Mouse (Mus musculus) CD4-positive helper T cell, adult 2 months (primary cell): ENCODE results near the gene Rnd2.
"Not testable (repeated sequence)": the region's sequence is repeated elsewhere in the genome, so short reads cannot be mapped to it uniquely, and the experiment has no call there.

ENCODE experiments used
- DNase-seq: peaks from one replicate; pipeline ENCODE4 v3.0.0-alpha.2; 2012; ENCODE audit warnings: low read depth, missing footprints, low spot score

The Rnd2 gene

DNA sequence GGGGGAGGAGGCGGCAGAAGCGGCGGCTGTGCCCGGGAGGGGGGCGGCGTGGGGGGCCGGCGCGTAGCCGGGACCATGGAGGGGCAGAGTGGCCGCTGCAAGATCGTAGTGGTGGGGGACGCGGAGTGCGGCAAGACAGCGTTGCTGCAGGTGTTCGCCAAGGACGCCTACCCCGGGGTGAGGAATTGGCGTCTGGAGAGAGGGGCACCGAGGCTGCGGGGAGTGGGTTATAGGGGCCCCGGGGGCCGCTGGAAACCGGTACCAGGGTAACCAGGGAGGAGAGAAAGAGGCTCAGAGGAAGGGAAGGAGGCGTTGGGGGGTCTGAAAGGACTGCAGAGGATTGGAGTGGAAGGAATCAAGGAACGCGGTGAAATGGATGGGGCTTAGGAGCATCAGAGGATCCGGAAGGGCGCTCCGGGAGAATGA lies 3.5 kb downstream of the Rnd2 start:
- DNase-seq, result no peak

DNA sequence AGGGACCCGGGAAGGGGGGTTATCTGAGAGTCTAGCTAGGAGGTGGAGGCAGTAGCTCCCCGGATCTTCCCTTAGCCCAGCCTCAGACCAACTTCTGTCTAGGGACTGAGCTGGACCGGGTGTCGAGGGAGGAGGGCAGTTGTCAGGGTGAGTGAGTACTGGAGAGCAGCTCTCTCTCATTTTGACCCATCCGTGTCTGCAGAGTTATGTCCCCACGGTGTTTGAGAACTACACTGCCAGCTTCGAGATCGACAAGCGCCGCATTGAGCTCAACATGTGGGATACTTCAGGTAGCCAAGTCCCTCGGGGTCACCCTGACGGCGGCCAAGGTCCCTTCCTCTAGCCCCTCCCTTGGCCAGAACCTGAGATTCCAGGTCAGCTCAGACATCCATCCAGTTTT lies 3.9 kb downstream of the Rnd2 start:
- no peak for DNase-seq

DNA sequence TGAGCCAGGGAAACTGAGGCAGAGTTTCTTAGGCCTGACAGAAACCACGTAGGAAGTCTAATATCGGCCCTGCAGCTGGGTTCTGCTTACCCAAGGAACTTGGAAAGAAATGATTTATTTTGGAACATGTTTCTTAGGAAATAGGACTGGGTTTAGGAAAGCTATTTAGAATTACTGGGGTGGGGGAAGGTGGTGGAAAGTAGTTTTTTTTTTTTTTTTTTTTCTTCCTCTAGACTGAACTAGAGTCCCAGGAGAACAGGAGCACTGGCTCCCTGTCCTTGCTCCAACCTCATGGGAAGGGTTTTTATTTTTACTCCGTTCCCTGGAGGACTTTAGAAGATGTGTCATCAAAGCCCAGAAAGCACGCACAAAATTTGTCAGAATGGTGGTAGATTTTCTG lies 4.4 kb downstream of the Rnd2 start:
- DNase-seq, result no peak

DNA sequence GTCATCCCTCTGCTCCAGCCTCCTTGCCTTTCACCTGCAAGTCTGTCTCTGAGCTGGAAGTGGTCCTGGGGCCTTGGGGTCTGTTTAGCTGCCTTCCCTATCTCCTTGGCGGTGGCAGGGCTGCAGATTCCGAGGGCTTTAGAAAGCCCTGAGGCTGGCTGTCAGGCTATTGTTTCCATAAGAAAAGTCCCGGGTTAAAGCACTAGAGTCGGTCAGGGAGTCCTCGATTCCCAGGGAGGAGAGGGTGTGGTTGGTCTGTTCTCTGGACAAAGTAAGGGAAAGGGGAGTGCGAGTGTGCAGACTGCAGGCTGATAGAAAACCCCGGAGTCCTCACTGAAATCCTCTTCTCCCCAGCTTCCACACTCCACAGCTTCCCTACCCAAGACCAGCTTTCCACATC lies 5.4 kb downstream of the Rnd2 start:
- no peak for DNase-seq

DNA sequence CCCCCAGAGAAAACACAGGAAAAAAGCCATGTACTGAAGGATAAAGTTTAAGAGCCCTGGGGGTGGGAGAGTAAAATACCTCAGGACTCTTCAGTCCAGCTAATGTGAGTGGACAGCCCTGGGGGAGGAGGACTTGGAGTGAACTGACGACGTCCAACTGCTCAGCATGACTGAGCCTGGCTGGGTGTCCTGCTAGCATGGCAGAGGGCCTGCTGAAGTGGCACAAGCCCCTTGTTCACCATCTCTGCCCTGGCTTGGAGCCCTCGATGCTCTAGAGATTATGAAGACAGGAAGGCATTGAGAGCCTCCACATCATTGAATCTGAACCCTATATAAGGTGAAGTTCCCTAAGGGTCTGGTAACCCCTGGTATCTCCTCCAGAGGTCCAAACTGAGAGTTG lies 7.1 kb downstream of the Rnd2 start:
- no peak for DNase-seq

DNA sequence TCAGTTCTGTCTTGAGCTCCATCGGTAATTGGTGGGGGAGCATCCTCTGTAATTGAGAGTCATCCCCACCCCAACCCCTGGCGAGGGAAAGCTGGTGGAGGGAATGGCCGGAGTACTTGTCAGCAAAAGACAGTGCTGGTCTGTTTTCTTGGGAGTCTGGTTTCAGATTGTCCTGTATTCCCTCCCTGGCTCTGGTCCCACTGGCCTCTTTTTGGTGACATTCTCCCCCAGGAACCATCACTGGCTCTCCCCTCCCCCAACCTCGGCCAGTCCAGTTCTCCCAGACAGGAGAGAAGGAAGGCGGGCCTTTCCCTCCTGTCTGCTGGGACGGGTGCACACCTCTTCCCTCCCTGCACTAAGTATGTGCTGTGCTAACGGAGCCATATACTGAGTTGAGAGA lies 7.5 kb downstream of the Rnd2 start:
- no peak for DNase-seq

DNA sequence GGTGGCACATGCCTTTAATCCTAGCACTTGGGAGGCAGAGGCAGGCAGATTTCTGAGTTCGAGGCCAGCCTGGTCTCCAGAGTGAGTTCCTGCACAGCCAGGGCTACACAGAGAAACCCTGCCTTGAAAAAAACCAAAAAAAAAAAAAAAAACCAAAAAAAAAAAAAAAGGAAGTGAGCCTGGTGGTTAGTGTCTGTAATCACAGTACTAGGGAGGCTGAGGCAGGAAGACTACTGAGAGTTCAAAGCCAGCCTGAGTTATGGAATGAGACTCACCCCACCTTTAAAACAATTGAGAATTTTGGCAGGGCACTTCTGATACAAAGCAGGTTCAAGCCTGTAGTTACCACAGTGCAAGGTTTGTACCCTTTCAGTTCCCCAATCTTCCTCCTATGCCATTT lies 8.9 kb downstream of the Rnd2 start:
- not testable (repeated sequence) for DNase-seq

DNA sequence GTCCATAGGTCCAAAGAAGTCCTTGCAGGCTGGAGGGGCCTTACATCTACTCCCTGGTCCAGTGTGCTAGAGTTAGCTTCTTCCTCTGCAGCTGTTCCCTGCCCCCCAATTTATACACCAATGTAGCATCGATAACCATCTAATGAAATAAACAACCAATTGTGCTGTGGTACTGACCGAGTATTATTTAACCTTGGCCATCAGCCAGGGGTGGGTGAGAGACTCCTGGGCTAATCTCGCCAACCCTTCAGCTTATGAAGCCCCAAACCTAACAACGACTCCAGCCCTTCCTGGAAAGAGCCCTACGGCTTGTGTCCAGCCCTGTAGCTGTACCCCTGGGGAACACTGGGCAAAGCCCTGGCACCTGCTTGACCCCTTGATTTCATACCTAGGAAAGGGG lies 9.5 kb downstream of the Rnd2 start:
- DNase-seq, result no peak

DNA sequence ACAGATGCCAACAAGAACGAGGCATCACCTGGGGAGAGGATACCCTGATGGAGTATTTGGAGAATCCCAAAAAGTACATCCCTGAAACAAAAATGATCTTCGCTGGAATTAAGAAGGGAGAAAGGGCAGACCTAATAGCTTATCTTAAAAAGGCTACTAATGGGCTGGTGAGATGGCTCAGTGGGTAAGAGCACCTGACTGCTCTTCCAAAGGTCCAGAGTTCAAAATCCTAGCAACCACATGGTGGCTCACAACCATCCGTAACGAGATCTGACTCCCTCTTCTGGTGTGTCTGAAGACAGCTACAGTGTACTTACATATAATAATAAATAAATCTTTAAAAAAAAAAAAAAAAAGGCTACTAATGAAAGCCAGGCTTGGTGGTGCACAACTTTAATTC lies 11.6 kb downstream of the Rnd2 start:
- DNase-seq, result not testable (repeated sequence)

DNA sequence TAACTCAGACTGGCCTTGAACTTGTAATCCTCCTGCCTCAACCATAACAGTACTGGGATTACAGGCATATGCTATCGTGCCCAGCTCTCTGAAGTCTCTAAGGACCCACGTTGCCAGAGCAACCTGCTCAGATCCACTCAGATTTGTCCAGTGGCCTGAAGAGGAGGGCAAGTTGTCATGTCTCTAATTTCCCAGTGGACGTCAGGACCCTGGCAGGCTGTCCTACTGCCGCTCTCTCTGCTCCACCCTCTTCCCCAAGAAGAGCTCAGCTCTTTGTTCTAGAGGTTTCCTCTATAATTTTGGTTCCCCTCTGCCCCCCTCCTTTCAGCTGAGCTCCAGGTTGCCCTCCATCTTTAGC lies 12.4 kb downstream of the Rnd2 start:
- no peak for DNase-seq

DNA sequence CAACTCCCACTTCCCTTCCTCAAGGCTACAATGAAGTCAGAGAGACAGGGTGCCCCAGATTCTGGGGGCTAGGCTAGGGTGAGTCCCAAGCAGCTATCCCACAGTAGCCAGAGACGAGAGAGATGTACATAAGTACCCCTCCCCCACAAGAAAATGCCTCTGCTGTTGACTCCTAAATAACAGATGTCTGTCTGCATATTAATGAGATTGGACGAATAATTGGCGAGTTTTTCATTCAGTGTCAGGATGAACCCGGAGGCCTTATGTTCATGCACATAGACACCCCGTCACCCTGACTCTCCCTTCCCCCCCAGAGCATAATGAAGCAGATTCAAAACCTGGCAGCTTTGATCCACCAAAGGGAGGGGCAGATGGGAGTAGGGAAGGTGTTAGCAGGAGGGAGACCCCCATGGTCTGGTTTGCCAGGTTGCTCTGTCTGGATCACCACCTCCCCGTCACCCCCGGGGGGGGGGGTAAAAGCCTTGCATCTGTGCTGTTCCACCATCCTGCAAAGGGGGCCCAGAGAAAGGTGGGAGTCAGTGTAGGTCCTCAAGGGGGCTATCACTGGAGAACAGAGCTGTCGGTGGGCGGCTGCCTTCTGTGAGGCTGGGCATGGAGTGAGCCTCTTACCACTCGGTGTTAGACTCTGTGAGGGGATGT lies 12.9 kb downstream of the Rnd2 start:
- no peak for DNase-seq

DNA sequence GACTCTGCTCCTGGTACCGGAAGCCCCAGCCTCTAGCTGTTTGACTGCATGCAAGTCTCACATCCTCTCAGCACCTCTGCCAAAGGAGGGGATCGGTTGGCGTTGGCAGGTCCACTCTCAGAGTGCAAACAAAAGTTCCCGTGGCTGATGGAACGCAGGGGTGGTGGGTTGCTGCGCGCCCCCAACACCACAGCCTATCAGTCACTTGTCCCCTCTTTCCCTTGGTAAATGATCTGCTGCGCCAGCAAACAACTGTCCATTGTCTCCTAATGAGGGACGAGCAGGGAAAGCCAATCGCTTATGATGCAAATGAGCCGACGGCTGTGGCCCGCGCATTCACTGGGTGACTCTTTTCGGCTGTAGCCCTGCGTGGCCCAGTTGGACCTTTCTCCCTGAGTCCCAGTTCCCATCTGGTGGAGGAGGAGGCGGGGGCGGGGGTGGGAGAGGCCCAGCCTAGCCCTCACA lies 14.4 kb downstream of the Rnd2 start:
- DNase-seq, result no peak

DNA sequence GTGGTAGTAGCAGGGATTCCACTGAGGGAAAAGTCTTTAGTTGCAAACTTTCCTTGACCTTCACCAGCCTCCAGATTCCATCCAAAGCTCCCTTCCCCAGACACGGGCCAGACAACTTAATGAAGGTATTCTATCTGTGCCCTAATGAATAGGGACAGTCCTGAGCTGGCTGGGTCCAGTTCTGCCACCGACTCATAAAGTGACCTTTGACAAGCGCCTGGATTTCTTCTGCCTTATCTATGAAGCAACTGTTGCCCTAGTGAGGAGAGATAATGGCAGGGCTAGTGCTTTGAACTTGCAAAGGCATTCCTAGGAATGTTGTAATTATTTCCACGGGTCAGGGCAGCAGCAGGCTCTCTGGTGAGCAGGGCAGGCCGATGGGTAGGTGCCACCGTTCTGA lies 16.1 kb downstream of the Rnd2 start:
- DNase-seq, result no peak

DNA sequence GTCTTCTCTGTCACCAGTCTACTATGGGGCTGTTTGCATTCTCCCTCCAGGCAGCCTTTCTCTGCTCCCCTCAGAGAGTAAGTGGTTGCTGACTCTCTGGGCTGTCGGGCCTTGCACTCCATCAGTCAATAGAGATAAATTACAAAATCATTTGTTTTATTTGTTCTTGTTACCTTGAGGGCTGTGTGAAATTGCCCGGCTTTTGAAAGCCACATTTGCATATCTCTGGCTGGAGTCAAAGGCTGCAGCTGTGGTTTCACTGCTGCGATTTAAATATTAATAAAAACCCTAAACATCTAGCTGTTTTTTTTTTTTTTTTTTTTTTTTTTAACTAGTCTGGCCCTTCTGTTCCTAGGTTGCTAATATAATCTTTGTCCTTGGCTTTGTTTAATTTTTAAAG lies 19.0 kb downstream of the Rnd2 start:
- DNase-seq, result no peak

DNA sequence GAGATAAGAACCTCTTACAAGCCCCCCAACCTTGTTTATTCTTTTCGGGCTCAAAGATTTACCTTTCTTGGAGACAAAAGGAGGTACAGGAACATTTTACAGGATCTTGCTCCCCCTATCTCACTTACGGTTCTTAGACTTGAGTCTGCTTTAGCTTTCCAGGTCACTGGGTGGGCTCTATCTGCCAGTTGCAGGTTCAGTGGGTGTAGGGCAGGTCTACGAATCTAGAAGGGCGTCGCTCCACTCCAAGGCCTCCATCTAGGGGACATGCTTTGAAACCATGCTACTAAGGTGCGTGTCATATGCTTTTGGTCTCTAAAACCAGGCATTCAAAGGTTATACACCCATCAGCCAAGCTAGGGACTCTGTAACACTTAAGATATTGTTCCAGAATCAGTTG lies 19.4 kb downstream of the Rnd2 start:
- no peak for DNase-seq

DNA sequence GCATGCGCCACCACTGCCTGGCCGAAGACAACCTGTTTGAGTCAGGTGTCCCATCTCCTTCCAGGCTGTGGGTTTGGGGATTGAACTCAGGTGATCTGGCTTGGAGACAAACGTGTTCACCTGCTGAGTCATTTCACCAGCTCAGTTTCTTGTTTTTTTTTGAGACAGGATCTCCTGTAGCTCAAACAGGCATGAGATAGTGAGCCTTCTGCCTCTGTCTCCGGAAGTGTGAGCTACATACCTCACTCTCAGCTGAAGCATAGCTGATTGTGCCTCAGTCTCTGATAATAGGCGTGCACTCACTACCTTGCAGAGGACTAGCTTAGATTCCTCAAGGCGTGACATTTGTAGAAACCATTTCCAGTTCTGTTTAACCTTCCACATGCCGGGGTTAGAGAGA lies 20.0 kb downstream of the Rnd2 start:
- DNase-seq, result no peak

DNA sequence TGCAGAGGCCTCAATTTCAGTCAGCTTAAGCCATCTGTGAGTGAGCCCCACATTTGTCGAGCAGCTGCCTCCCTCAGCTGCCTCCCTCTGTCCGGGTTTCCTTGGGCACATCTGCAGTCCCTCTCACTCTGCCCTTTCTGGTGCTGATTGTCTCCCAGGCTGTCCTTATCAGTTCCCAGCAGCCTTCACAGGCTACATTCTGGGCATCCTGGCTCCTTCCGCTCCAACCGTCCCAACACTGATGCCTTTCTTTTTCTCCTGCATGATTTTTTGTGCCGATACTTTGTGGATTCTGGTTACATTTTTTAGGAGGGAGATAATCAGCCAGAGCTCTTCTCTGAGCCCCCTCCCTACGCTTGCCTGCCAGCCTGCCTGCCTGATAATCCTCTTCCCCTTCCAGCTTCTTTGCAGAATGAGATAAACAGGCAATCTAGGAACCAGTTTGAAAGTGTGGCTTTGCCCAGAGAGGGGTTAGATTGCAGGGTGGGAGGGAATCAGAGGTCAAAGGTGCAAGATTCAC lies 20.8 kb downstream of the Rnd2 start:
- no peak for DNase-seq

DNA sequence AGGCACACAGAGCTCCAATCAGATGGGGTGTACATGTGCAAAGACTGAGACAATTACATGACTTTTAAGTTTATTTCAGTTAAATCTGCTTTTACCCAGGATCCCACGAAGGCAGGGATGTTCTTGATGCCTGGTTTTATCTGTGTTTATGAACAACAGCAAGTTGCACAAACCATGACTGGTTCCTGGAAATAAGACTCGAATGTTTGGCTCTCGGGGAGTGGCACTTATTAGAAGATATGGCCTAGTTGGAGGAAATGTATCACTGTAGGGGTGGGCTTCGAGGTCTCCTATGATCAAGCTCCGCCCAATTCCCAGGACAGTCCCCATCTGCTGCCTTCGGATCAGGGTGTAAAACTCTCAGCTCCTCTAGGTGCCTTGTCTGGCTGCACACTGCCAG lies 21.3 kb downstream of the Rnd2 start:
- DNase-seq, result no peak

DNA sequence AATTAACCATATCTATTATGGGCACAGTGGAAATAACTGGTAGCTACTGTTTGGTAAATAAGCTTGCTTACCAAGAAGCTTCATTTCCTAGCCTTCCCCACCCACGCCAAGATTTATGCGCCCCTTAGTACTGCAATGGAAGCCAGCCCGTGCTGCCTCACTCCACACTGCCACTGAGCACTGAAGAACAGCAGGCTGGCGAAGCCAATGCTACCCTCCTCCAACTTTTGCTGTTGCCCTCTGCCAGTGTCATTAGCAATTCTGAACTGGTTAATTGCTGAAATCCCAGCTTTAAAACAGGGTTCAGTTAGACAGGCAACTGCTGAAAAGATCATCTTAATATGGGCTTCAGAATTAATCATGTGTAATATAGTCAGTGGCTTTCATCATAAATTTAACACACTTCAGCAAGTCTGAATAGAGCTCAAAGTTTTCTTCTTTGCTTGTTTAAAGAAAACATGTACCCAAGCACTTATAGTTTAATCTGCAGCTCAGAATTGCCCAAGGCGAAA lies 41.5 kb downstream of the Rnd2 start:
- DNase-seq, result no peak

DNA sequence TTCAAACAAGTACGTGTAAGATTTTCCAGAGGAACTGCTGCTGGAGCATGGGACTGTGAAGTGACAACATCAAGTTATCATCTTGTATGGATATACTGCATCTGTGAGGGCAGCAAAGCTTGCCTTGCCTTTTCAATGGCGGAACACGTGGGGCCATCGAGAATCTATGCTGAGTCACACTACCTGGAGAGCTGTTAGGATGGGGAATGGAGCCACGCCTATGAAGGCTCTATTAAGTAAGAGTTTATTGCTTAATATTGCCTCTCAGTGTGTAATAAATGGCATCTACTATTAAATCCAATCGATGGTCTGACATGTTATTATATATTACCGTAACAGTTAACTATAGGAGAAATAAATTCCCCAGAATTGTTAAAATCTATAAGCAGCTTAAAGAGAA lies 42.3 kb downstream of the Rnd2 start:
- no peak for DNase-seq

DNA sequence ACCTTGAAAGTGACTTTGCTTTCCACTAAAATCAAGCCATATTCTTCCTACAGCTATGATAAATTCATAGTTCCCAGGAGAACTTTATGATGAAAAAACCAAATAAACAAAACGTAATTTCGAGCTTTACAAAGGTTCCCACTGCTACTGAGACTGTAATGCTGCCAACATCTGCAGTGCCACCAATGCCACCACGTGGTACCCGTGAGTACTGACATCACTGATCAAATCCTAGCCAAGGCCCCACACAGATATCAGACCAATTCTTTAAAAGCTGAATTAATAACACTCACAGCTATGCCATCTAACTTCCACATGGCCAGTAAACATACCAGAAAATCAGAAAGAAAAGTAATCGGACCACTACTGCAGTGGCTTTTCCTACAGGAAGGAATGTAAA lies 54.1 kb downstream of the Rnd2 start:
- DNase-seq, result no peak

DNA sequence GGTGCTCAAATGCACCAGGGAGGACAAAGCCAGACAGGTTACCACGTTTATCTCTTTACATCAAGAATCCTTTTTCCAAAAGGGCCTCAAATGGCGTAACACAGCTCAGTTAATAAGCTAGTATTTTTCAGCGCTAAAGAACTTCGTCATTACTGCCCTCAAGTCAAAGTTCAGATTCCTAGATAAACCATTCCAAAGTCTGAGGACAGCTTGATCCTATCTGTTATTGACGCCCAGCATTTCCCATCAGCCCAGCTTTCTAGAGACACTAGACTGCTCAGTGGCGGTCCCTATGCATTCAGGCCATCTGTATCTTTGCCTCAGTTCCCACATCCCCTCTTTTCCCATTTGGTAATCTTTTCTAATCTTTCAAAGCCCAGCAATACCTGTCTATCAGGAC lies 54.6 kb downstream of the Rnd2 start:
- DNase-seq, result no peak
